16 mouse cellular contexts compared by ENCODE assay signal in genomic region chr6:51715158-51715840, GRCm38 (mm10).
DNase-seq lines count a peak whose midpoint lies in the region.
"Had no signal": no experiment of that assay in that cellular context is flagged by ENCODE, and none has a peak within 500 bp of the region (broad histone marks: within the 10 kb centered on the region; RNA-seq: fewer than 3 reads in every experiment).

No protein-coding gene starts in this region.

- no peak overlapping the region; the same call in 1 of the 2 replicates for H3K27ac ChIP-seq in heart, embryonic 10.5 days
- H3K27ac ChIP-seq: forebrain, embryonic 12.5 days; limb, embryonic 12.5 days had no signal

- H3K4me1 ChIP-seq in heart, embryonic 10.5 days = peaks cover 23% of the 10 kb centered on the region

- intact Hi-C loops in heart, postnatal 10 days (cut with DNase I) = no loop called here

- no peak overlapping the region for H3K4me3 ChIP-seq in heart, embryonic 10.5 days
- H3K4me3 ChIP-seq: forebrain, embryonic 12.5 days; limb, embryonic 12.5 days had no signal

- 43% methylated on average over 8 of the region's 8 CpGs for WGBS in heart, embryonic 10.5 days

- no peaks in the 10 kb centered on the region for H3K9me3 ChIP-seq in heart, embryonic 10.5 days
- H3K9me3 ChIP-seq: forebrain, embryonic 12.5 days; G1E; limb, embryonic 12.5 days had no signal

- no peaks in the 10 kb centered on the region for H3K36me3 ChIP-seq in heart, embryonic 10.5 days
- H3K36me3 ChIP-seq: forebrain, embryonic 12.5 days; G1E; limb, embryonic 12.5 days had no signal

- no peaks in the 10 kb centered on the region for H3K27me3 ChIP-seq in heart, embryonic 10.5 days (ENCODE audit: insufficient read depth, poor library complexity, severe bottlenecking)
- H3K27me3 ChIP-seq: forebrain, embryonic 12.5 days; limb, embryonic 12.5 days had no signal

- peak; percentile 63 for DNase-seq in heart, embryonic 10.5 days (ENCODE audit: low spot score)
- no peak for DNase-seq in heart, postnatal 10 days
- DNase-seq in urinary bladder, adult 2 months (ENCODE audit: low spot score) = peak; percentile 6
- no peak for DNase-seq in urinary bladder, postnatal 25 days (ENCODE audit: low spot score)
- DNase-seq in forelimb bud, embryonic 11.5 days (ENCODE audit: low read depth, low spot score) = peak; percentile 36
- DNase-seq in ovary, postnatal 10 days (ENCODE audit: low spot score) = no peak
- no peak for DNase-seq in layer of hippocampus, adult 9-11 months
- DNase-seq in layer of hippocampus, postnatal 10 days (ENCODE audit: low spot score in 2 of 2) = no peak
- DNase-seq: cerebellum, adult 11-12 months; heart, postnatal 36 days; kidney, postnatal 25 days; liver, postnatal 0 days; lung, postnatal 36 days had no signal

Comparison
In these comparisons a context has a peak if more than half of its experiments do, and no peak if none do; other contexts are left out.
1. DNase-seq: peak in heart, embryonic 10.5 days (single experiment), urinary bladder, adult 2 months (single experiment) and forelimb bud, embryonic 11.5 days (single experiment); none in heart, postnatal 10 days (0 of 2), urinary bladder, postnatal 25 days (single experiment), ovary, postnatal 10 days (single experiment), layer of hippocampus, adult 9-11 months (single experiment) and layer of hippocampus, postnatal 10 days (0 of 2).